Mouse (Mus musculus) layer of hippocampus, postnatal 14 days (tissue): ENCODE results near the gene Foxp1. TPM values are rescaled to one million over a fixed set of nuclear protein-coding genes. Genes with fewer than 3 reads are reported as not detected.

Source experiments
- DNase-seq, 2 experiments: peaks; one replicate each; pipeline ENCODE4 v3.0.0; 2021 to 2022; ENCODE audit warnings: low spot score in 2 of 2, mixed read lengths in 1 of 2
- total RNA-seq, 2 experiments: library from RNA; stranded (reverse); gene quantifications; 2 replicates each; pipeline ENCODE4 v1.2.3; 2021

Gene Foxp1
- total RNA-seq, 2 experiments from 2014 or later, result 95.0 to 96.7 TPM

DNA sequence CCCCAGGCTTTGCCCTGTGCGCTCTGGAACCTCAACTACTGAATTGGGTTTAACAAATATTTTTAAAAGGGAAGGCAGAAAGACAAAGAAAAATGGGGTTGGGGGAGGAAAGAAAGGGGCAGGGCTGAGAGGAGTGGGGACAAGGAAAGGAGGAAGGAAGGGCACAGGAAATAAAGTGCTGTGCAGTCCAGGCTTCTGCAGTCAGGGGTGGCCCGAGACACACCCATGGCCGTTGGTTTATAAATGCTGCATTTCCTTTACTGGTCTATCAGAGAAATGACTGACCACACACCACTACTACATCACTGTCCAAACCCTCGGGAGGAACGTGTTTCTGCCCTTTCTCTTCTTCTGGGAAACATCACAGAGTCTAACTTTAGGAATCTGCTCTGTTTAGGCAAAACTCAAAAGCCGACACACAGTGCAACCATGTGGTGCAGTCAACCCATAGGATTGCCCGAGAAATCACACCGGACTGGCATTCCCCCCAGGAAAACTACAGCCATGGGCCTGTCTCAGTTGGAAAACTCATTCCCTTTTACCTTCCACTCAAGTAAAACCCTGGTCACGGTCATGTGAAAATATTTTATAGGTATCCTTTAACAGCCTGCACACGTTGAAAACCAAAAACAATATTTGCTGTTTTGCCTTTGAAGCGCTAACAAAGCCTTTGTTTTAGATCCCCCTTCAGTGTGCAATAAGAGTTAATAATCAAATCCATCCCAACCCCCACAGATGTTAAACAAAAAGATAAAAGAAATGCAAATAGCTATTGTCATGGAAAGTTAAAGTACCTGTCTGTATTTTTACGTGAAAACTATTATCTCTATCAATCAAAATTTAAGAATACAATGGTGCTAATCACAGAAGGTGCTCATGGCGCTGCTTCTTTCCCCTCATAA is 258.1 kb downstream of the Foxp1 start:
- no peak for DNase-seq

- no peak for DNase-seq
Observed at GRCm38 (mm10) chr6:99263886-99264185, 258.7 kb downstream of the Foxp1 start.

- DNase-seq, result no peak
Observed at GRCm38 (mm10) chr6:99263061-99263885, 259.2 kb downstream of the Foxp1 start.

DNA sequence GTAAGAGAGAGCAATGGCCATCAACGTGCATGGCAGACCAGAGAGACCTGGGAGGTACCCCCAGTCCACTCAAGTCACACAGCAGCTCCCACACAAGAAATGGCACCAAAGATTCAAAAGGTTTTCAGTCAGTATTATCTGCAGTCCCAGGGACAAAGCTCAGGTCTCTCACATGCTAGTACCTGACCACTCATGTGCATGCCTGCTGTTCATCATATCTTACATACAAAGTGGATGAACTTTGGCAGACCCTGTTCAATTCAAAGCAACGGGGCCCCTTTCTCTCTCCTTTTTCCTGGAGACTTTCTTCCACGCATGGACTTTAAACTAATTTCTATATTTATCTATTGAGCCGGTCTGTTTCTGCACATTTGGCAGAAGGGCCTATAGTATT is 260.8 kb downstream of the Foxp1 start:
- no peak for DNase-seq

GRCm38 (mm10) chr6:99260941-99261736 is 261.4 kb downstream of the Foxp1 start:
- no peak for DNase-seq

DNA sequence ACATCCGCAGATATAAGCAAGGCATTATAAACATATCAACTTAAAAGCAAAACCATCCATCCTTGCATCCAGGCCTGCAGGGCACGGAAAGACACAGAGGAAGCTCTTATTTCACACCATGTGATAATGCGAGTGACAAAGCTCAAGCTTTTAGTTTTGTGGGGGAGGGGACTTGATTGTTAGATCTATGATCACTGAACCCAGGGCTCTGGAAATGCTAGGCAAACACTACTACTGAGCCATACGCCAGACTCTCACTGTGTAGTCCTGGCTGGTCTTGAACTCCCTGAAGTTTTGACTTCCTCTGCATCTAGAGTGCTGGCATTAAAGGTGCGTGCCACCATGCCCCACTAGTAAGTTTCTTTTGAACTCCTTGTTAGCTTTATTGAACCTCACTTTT is 264.2 kb downstream of the Foxp1 start:
- DNase-seq, result no peak

GRCm38 (mm10) chr6:99257676-99258075 is 264.8 kb downstream of the Foxp1 start:
- DNase-seq, result no peak

DNA sequence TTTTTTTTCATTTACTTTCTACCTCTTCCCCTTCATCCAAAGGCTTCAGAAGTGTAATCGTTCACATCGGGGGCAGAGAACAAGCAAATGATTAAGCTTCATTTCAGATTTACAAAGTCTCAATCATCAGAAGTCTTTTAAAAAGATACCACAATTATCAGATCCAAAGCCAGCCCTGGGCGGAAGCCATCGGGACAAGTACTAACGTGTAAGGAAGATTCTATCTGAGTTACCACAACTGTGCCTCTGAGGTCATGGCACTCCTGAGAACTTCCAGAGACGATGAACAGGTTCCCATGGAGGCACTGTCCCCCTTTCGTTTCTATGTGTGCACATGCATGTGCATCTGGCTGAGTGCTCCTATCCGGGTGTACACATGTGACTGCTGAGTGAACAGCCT is 269.2 kb downstream of the Foxp1 start:
- DNase-seq, result no peak

- DNase-seq, result no peak
Observed at GRCm38 (mm10) chr6:99252816-99253215, 269.7 kb downstream of the Foxp1 start.

GRCm38 (mm10) chr6:99251924-99252323 is 270.6 kb downstream of the Foxp1 start:
- no peak for DNase-seq

DNA sequence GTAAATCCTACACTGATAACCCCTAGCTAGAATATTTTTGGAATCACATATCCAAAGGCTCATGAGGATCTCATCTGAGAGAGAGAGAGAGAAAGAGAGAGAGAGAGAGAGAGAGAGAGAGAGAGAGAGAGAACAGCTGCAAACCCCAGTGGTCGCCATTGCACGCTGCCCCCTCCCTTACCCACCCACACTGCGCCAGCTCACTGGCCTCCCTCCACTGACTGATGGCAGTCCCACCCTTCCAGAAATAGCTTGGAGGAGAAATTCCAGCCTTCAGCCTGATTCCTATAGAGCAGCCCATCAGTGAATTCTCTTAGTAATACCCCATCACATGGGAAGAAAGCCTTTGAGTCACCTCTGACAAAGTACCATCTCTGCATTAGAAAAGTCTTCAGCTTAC is 271.3 kb downstream of the Foxp1 start:
- DNase-seq, result no peak

DNA sequence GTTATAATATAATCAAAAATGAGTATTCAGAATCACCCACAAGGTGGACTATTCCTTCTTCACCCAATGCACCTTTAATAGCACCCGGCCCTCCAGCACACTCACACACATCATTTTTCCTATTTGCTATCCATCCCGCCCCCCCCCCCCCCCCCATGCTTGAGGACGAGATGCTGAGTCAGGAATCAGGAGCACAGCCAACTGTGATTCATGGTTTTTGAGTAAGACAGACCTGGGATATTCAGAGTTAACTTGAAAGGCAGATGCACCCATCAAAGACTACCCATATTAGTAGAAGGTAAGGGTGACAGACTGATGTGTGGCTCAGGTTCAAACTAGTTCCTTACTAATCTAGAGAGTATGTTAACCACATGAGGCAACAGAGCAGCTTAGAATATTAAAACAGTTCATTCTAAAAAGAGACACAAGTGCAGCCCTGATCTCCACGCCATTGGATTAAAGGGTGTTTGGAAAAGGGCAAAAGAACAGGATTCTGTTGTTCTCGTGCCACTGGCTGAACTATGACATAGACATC is 273.0 kb downstream of the Foxp1 start:
- no peak for DNase-seq

- no peak for DNase-seq
Observed at GRCm38 (mm10) chr6:99248396-99248795, 274.1 kb downstream of the Foxp1 start.

DNA sequence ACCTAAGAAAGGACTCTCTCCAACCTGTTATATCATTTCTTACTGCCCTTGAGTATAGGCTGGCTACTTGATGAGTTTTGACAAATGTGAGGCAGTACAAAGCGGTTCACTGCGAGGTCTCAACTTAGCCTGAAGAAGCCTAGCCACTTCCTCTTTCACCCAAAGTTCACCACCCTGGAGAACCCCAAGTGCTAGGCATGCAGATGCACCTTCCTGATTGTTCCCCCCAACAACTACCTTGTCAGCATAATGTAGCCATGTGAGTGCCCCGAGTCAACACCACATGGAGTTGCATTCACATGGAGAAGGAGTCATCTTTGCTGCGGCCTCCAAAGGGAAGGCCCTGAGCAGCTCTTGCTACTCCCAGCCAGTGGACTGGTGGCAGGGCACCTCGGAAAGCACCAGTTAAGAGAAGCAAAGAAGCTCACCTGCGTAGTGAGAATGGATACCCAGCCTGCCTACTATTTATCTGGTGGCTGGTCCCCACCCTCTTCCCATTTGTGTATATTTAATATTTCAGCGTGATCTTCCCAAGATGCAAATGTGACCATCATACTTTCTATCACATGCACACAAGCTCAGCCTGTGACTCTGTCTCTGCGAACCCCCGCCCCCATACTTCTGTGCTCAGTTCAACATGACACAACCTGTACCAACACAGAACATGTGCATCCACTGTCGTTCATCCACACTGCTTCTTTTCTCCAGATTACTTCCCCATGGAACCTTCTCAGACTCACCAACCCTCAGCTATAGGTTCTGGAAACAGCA is 280.7 kb downstream of the Foxp1 start:
- DNase-seq, result no peak

DNA sequence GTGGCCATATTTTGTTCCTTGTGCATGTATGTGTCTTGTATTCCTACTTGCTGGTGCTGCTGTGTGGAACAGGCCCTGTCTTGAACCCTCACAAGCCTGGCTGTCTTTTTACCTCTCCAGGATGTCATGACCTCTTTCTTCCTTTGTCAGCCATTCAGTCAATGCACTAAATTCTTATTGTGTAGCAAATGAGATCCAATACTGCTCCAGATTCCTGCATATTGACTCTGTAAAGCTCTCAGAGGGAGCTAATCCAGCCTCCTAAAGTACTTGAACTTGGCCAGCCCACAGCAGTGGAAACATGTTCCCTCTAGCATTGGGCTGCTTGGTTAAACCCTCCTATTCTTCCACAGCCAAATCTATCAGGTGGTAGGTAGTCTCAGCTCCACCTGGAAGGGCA is 281.8 kb downstream of the Foxp1 start:
- DNase-seq, result no peak

- DNase-seq, result no peak
Observed at GRCm38 (mm10) chr6:99235588-99235987, 286.9 kb downstream of the Foxp1 start.

DNA sequence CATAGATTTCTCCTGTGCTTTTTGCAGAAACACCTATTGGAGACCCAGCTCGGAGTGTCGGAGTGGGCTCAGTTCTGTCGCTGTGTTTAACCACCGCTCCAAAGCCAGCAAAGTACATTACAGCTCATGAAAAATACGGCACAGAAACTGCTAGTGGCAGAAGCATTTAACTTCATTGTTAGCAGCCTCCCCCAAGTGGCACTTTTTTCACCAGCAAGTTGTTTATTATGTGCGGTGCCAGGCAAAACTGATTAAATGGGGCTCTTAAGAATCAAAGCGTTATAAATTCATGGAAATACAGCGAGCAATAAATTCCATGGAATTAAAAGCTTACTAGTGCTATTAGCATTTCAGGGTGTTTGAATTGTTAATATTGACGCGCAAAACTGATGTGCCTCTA is 289.1 kb downstream of the Foxp1 start:
- DNase-seq, result peak in 1 of 2 experiments; percentile 12

DNA sequence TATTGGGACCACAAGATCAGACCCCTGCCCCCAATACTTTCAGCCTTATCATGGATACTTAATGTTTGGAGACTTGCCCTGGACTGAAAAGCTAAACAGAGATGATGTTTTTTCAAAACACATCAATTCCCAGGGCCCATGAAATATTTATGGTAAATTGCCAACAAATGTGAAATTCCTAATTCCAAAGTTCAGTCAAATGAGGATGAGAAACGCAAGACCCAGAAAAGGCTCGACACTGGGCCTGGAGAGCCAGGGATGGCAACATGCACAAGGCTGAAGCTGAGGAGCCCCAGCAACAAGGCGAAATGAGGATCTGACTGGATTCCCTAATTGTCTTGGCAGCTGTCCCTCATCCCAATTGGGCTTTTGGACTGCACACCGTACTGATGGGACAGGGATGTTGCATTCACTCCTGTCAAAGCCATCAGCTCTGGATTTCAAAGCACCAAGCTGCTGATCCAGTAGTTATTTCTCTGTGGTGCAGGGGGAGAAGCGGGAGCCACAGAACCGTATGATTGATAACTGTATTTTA is 294.1 kb downstream of the Foxp1 start:
- DNase-seq, result peak; percentile 11 to 28

- DNase-seq, result no peak
Observed at GRCm38 (mm10) chr6:99221147-99221546, 301.4 kb downstream of the Foxp1 start.

GRCm38 (mm10) chr6:99220472-99220871 is 302.0 kb downstream of the Foxp1 start:
- DNase-seq, result no peak
